Mouse (Mus musculus) lung, embryonic 15.5 days (tissue): ENCODE data around the gene Cyp26c1. TPM values are rescaled to one million over a fixed set of nuclear protein-coding genes. Genes with fewer than 3 reads are reported as not detected.

ENCODE experiments used
- ATAC-seq: fragments of 200-750 bp; cut with Nextera tagmentation; 2 replicates; pipeline ENCODE4 v1.8.0; 2017; ENCODE audit warnings: moderate number of reproducible peaks, borderline replicate concordance; ENCODE audit not compliant: low FRiP score, low TSS enrichment; ENCODE audit errors: extremely low read depth
- H3K27ac ChIP-seq: fragments of 300-500 bp; sonication (generic); 2 replicates; pipeline ENCODE4 v1.5.1; 2015; ENCODE audit warnings: moderate library complexity, mild to moderate bottlenecking, inconsistent platforms
- H3K27me3 ChIP-seq: fragments of 300-500 bp; sonication (generic); 2 replicates; pipeline ENCODE4 v1.6.1; 2015; ENCODE audit warnings: inconsistent platforms
- H3K36me3 ChIP-seq: fragments of 300-500 bp; sonication (generic); 2 replicates; pipeline ENCODE4 v1.6.1; 2015; ENCODE audit warnings: inconsistent platforms
- H3K4me1 ChIP-seq: fragments of 300-500 bp; sonication (generic); 2 replicates; pipeline ENCODE4 v1.6.1; 2015; ENCODE audit warnings: inconsistent platforms
- H3K4me2 ChIP-seq: fragments of 300-500 bp; sonication (generic); 2 replicates; pipeline ENCODE4 v1.6.1; 2015; ENCODE audit warnings: inconsistent platforms, mild to moderate bottlenecking, moderate library complexity
- H3K4me3 ChIP-seq: fragments of 300-500 bp; sonication (generic); 2 replicates; pipeline ENCODE4 v1.5.1; 2015; ENCODE audit warnings: mild to moderate bottlenecking, inconsistent platforms
- H3K9ac ChIP-seq: fragments of 300-500 bp; sonication (generic); 2 replicates; pipeline ENCODE4 v1.6.1; 2015; ENCODE audit warnings: inconsistent platforms
- H3K9me3 ChIP-seq: fragments of 300-500 bp; sonication (generic); 2 replicates; pipeline ENCODE4 v1.6.1; 2016; ENCODE audit warnings: inconsistent platforms
- WGBS: fragments of 180-500 bp; shearing (Covaris S2); methylation state at CpG from one replicate; pipeline ENCODE4 v1.1.7; 2015; 5-methylcytosine and 5-hydroxymethylcytosine counted together
- polyA plus RNA-seq: library from polyadenylated mRNA; unstranded; fragments of >200 nt; fragmentation: Nextera tagmentation; extraction: Ambion mirVana; gene quantifications from 2 replicates; pipeline ENCODE4 v1.2.1, GENCODE M21; 2015

Gene Cyp26c1
- polyA plus RNA-seq, 1 experiment from 2014 or later, result not detected

- Histone ChIP-seq H3K4me2 (no peak overlapping the region), H3K4me3 (no peak overlapping the region), H3K27ac (no peak overlapping the region), H3K9me3 (no peaks in the 10 kb centered on the region), H3K27me3 (peaks cover 65% of the 10 kb centered on the region), H3K4me1 (peaks cover 12% of the 10 kb centered on the region), H3K36me3 (no peaks in the 10 kb centered on the region), H3K9ac (no peak overlapping the region)
- 37% methylated on average over 21 of the region's 21 CpGs for WGBS
- ATAC-seq, result no peak
Measured at GRCm38 (mm10) chr19:37702377-37703076, 17.1 kb downstream of the Cyp26c1 start.

GRCm38 (mm10) chr19:37703902-37704509, 18.6 kb downstream of the Cyp26c1 start:
- 0 out of 2 replicates have a peak, but pooled peaks have one; percentile 57 for ATAC-seq
- Histone ChIP-seq H3K36me3 (no peaks in the 10 kb centered on the region), H3K4me3 (no peak overlapping the region), H3K4me2 (no peak overlapping the region), H3K9ac (no peak overlapping the region), H3K9me3 (no peaks in the 10 kb centered on the region), H3K4me1 (no peaks in the 10 kb centered on the region), H3K27ac (no peak overlapping the region), H3K27me3 (peaks cover 51% of the 10 kb centered on the region)
- 5% methylated on average over 3 of the region's 3 CpGs for WGBS

GRCm38 (mm10) chr19:37705722-37706121, 20.3 kb downstream of the Cyp26c1 start:
- no peak overlapping the region for H3K27ac ChIP-seq
- H3K4me1 ChIP-seq, result no peaks in the 10 kb centered on the region
- H3K4me2 ChIP-seq, result no peak overlapping the region

GRCm38 (mm10) chr19:37714681-37715080, 29.3 kb downstream of the Cyp26c1 start:
- Histone ChIP-seq H3K27ac (no peak overlapping the region), H3K4me3 (no peak overlapping the region), H3K4me2 (no peak overlapping the region), H3K27me3 (no peaks in the 10 kb centered on the region), H3K9me3 (no peaks in the 10 kb centered on the region), H3K4me1 (no peaks in the 10 kb centered on the region), H3K36me3 (no peaks in the 10 kb centered on the region), H3K9ac (no peak overlapping the region)
- WGBS, result 57% methylated on average over 10 of the region's 10 CpGs
- ATAC-seq, result no peak

More at GRCm38 (mm10) chr19:37705722-37706121, 20.3 kb downstream of the Cyp26c1 start:
- ATAC-seq, result no peak
- WGBS, result 81% methylated on average over 5 of the region's 5 CpGs
- H3K9me3 ChIP-seq, result no peaks in the 10 kb centered on the region
- peaks cover 34% of the 10 kb centered on the region for H3K27me3 ChIP-seq
- no peak overlapping the region for H3K9ac ChIP-seq
- no peak overlapping the region for H3K4me3 ChIP-seq
- no peaks in the 10 kb centered on the region for H3K36me3 ChIP-seq

GRCm38 (mm10) chr19:37715980-37716379, 30.6 kb downstream of the Cyp26c1 start:
- ATAC-seq, result no peak
- Histone ChIP-seq H3K4me2 (no peak overlapping the region), H3K9ac (no peak overlapping the region)

GRCm38 (mm10) chr19:37716524-37717175, 31.3 kb downstream of the Cyp26c1 start:
- H3K4me1 ChIP-seq, result no peaks in the 10 kb centered on the region
- no peak for ATAC-seq
- no peaks in the 10 kb centered on the region for H3K9me3 ChIP-seq
- H3K4me2 ChIP-seq, result no peak overlapping the region
- no peak overlapping the region for H3K27ac ChIP-seq
- no peak overlapping the region for H3K9ac ChIP-seq
- H3K27me3 ChIP-seq, result no peaks in the 10 kb centered on the region
- H3K36me3 ChIP-seq, result no peaks in the 10 kb centered on the region
- no peak overlapping the region for H3K4me3 ChIP-seq
- WGBS, result 80% methylated on average over 12 of the region's 12 CpGs

More at GRCm38 (mm10) chr19:37715980-37716379, 30.6 kb downstream of the Cyp26c1 start:
- H3K9me3 ChIP-seq, result no peaks in the 10 kb centered on the region
- H3K36me3 ChIP-seq, result no peaks in the 10 kb centered on the region
- WGBS, result 27% methylated on average over 1 of the region's 1 CpGs
- no peak overlapping the region for H3K4me3 ChIP-seq
- no peak overlapping the region for H3K27ac ChIP-seq
- no peaks in the 10 kb centered on the region for H3K4me1 ChIP-seq
- no peaks in the 10 kb centered on the region for H3K27me3 ChIP-seq

GRCm38 (mm10) chr19:37719166-37719565, 33.8 kb downstream of the Cyp26c1 start:
- H3K36me3 ChIP-seq, result no peaks in the 10 kb centered on the region
- H3K9ac ChIP-seq, result no peak overlapping the region
- 26% methylated on average over 1 of the region's 1 CpGs for WGBS
- H3K9me3 ChIP-seq, result no peaks in the 10 kb centered on the region
- no peak overlapping the region for H3K27ac ChIP-seq
- no peak for ATAC-seq
- no peaks in the 10 kb centered on the region for H3K4me1 ChIP-seq
- no peak overlapping the region for H3K4me3 ChIP-seq
- no peaks in the 10 kb centered on the region for H3K27me3 ChIP-seq
- H3K4me2 ChIP-seq, result no peak overlapping the region

- no peak overlapping the region for H3K4me2 ChIP-seq
- 96% methylated on average over 5 of the region's 5 CpGs for WGBS
- no peak for ATAC-seq
- H3K4me3 ChIP-seq, result no peak overlapping the region
- H3K4me1 ChIP-seq, result no peaks in the 10 kb centered on the region
- no peak overlapping the region for H3K9ac ChIP-seq
- no peaks in the 10 kb centered on the region for H3K9me3 ChIP-seq
- H3K27me3 ChIP-seq, result no peaks in the 10 kb centered on the region
- H3K36me3 ChIP-seq, result no peaks in the 10 kb centered on the region
- no peak overlapping the region for H3K27ac ChIP-seq
Measured at GRCm38 (mm10) chr19:37724591-37724990, 39.2 kb downstream of the Cyp26c1 start.

- Histone ChIP-seq H3K4me1 (no peaks in the 10 kb centered on the region), H3K27ac (no peak overlapping the region), H3K9me3 (no peaks in the 10 kb centered on the region), H3K36me3 (no peaks in the 10 kb centered on the region), H3K4me3 (no peak overlapping the region), H3K27me3 (no peaks in the 10 kb centered on the region), H3K4me2 (no peak overlapping the region), H3K9ac (no peak overlapping the region)
- WGBS, result 86% methylated on average over 7 of the region's 7 CpGs
- no peak for ATAC-seq
Measured at GRCm38 (mm10) chr19:37726585-37726984, 41.2 kb downstream of the Cyp26c1 start.

GRCm38 (mm10) chr19:37727366-37727765, 42.0 kb downstream of the Cyp26c1 start:
- no peaks in the 10 kb centered on the region for H3K9me3 ChIP-seq
- H3K4me1 ChIP-seq, result no peaks in the 10 kb centered on the region
- H3K36me3 ChIP-seq, result no peaks in the 10 kb centered on the region
- ATAC-seq, result no peak
- WGBS, result 90% methylated on average over 2 of the region's 2 CpGs
- no peak overlapping the region for H3K27ac ChIP-seq
- no peak overlapping the region for H3K4me3 ChIP-seq
- H3K4me2 ChIP-seq, result no peak overlapping the region
- no peaks in the 10 kb centered on the region for H3K27me3 ChIP-seq
- no peak overlapping the region for H3K9ac ChIP-seq

- Histone ChIP-seq H3K36me3 (no peaks in the 10 kb centered on the region), H3K27ac (no peak overlapping the region), H3K4me2 (no peak overlapping the region), H3K4me1 (no peaks in the 10 kb centered on the region), H3K4me3 (no peak overlapping the region), H3K27me3 (no peaks in the 10 kb centered on the region), H3K9me3 (no peaks in the 10 kb centered on the region), H3K9ac (no peak overlapping the region)
- ATAC-seq, result no peak
- 82% methylated on average over 8 of the region's 8 CpGs for WGBS
Measured at GRCm38 (mm10) chr19:37735426-37735825, 50.0 kb downstream of the Cyp26c1 start.

- no peak overlapping the region for H3K27ac ChIP-seq
- H3K4me2 ChIP-seq, result no peak overlapping the region
- no peak overlapping the region for H3K4me3 ChIP-seq
- H3K9me3 ChIP-seq, result no peaks in the 10 kb centered on the region
- H3K36me3 ChIP-seq, result no peaks in the 10 kb centered on the region
- ATAC-seq, result no peak
- 81% methylated on average over 3 of the region's 3 CpGs for WGBS
- H3K9ac ChIP-seq, result no peak overlapping the region
- no peaks in the 10 kb centered on the region for H3K27me3 ChIP-seq
- H3K4me1 ChIP-seq, result no peaks in the 10 kb centered on the region
Measured at GRCm38 (mm10) chr19:37738575-37738974, 53.2 kb downstream of the Cyp26c1 start.
